Mouse (Mus musculus): Measurements from ENCODE around the gene Capn5.

Capn5 gene

DNA sequence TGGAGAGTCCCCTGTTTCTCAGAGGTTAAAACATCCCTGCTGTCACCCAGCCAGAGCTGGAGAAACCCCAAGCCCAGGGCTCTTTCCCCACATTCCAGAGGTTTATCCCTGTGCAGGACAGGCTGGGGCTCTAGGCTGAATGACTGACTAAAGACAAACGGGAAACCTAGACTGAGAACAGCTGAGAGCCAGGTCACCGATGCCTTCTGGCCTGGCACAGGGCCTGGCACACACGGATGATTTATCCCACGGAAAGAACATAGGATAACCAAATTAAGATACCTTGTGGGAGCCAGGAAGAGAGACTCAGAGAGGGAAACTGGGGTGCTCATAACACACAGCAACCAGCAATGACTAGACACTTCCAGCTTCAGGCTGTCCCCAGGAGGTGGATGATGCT is 68.3 kb downstream of the Capn5 start:
- no peak for DNase-seq (ENCODE audit: low spot score)

DNA sequence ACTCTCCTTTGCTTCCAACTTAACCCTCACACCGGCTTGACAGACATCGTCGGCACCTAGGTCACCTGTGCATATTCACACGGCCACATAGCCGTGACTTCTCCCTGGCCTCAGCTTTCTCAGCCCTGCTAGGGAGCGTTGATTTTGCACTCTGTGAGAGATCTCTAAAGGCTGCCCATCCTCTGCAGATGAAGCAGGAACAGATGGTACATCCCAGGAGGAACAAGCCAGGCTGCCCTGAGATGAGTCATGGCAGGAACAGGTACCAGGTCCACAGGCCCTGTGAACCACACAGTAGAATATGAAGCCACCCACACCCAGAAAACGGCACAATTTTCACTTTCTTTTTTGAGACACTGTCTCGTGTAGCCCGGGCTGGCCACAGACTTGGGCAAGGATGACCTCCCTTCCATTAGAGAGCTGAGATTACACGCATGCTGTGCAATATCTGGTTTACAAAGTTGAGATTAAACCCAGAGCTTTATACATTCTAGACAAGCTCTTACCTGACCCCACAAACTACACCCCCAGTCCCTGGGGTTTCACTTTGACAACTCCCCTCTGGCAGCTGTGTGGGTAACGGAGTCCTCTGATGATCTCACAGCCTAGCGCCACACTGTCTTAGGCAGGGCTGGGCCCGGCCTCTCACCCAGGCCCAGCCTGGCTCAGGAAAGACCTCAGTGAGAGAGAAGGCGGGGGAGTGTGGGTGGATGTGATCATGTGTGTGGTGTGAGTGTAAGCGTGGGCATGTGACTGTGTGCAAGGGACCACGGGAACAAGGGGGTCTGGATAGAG is 69.2 kb downstream of the Capn5 start:
- no peak for DNase-seq (ENCODE audit: low spot score)

- no peak for DNase-seq (ENCODE audit: low spot score)
These were observed 71.8 kb downstream of the Capn5 start for GRCm38 (mm10) chr7:98106272-98106671.

- no peak for DNase-seq (ENCODE audit: low spot score)
These were observed 73.3 kb downstream of the Capn5 start for GRCm38 (mm10) chr7:98104481-98105435.

GRCm38 (mm10) chr7:98103942-98104292 is 74.2 kb downstream of the Capn5 start:
- no peak for DNase-seq (ENCODE audit: low spot score)

DNA sequence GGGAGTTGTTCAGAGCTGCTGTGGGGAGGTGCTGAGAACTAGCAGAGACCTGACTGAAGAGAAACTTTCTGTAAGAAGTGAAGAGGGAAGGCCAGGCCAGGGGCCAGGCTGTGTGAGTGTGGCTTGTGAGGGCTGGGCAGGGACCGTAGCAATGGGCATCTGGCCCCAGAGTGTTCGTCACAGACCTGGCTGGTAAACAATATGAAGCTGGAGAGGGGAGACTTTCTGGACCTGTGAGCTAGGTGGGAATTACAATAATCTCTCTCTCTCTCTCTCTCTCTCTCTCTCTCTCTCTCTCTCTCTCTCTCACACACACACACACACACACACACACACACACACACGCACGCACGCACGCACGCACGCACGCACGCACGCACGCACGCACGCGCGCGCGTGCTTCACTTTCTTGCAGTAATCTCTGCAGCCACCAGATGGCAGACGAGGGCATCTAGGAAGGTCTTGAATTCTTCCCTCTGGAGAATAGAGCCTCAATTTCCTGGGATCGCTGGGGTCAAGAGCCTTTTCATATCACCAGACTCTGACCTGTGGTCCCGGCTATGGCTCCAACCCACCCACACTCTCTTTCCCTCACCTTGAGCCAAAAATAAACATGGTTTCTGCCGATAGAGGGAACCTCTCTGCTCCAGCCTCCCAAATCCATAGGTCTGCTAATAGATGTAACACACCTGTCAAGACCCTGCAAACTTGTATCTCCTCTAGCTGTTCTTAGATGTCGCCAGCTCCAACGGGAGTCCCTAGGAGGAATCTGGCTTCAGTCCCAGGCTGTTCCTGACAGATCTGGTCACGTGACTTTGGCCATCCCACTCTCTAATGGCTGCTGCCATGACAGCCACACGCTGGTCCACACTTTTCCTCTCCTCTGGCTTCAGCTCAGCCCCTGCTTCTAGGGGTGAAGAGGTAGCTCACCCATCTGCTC is 74.8 kb downstream of the Capn5 start:
- peak; percentile 87 for DNase-seq (ENCODE audit: low spot score)

DNA sequence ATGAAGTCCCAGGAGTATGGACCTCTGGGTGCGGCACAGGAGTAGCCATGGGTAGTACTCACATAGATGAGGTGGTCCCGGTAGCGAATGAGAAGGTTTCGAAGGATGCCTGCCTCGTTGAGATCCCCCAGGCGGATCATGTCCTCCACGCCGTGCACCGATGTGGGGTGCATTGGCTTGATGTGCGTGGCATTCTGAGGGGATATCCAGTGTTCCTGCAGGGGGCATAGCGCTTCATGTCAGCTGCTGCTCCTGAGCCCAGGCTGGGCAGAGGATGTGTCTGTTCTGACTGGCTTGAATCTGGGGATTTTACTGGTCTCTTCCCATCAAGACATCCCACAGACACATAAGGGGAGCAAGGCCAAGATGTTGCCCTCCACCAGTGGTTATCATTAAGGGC is 75.6 kb downstream of the Capn5 start:
- DNase-seq (ENCODE audit: low spot score) = no peak

- DNase-seq (ENCODE audit: low spot score) = no peak
These were observed 80.5 kb downstream of the Capn5 start for GRCm38 (mm10) chr7:98097557-98097956.

- DNase-seq (ENCODE audit: low spot score) = no peak
These were observed 82.2 kb downstream of the Capn5 start for GRCm38 (mm10) chr7:98095852-98096251.

GRCm38 (mm10) chr7:98086346-98086745 is 91.7 kb downstream of the Capn5 start:
- DNase-seq (ENCODE audit: low spot score) = peak; percentile 40

DNA sequence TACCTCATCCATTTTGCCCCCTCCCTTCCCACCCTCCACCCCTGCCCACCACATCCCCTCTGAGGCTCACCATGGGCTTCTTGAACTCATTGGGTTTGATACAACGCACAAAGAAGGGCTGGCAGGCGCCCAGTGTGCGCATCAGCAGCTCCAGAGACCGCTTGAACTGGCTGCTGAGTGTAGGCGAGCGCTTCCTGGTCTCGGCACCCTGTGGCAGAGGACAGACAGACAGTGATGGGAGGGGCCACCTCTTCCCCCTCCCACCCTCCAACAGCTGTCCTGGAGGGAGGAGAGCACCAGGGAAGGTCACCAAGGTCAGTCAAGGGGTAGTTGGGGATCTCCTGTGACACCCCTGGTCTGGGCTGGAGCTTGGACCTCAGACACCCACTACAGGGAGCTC is 92.8 kb downstream of the Capn5 start:
- DNase-seq (ENCODE audit: low spot score) = no peak

GRCm38 (mm10) chr7:98084541-98085293 is 93.4 kb downstream of the Capn5 start:
- DNase-seq (ENCODE audit: low spot score) = peak; percentile 18

- peak; percentile 44 for DNase-seq (ENCODE audit: low spot score)
These were observed 95.7 kb downstream of the Capn5 start for GRCm38 (mm10) chr7:98082376-98082775.

GRCm38 (mm10) chr7:98077453-98077852 is 100.6 kb downstream of the Capn5 start:
- DNase-seq (ENCODE audit: low spot score) = no peak

DNA sequence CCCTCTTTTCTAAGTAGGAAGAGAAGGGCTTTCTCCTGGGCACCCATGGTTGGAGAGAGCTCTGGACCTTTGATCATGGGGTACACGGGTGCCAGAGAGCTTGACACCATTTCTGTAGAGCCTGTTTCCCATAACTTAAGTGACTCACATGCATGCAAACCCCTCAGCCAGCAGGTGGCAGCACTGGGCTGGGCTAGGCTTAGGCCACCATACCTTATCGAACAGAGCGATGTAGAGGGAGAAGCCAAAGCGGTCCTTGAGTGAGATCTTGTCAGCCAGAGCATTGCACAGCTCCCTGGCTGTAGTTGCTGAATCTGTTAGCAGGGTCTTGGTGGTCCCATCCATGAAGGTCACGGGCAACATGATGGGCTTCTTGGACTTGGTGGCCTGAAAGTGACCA is 106.5 kb downstream of the Capn5 start:
- peak; percentile 94 for DNase-seq (ENCODE audit: low spot score)

All from embryo, embryonic 10 days (tissue).